Mouse (Mus musculus) fibroblast of lung, adult 2 months (primary cell): ENCODE results near the gene Ifna11.
"Not testable (repeated sequence)": the region's sequence is repeated elsewhere in the genome, so short reads cannot be mapped to it uniquely, and the experiment has no call there.

Experiments used
- DNase-seq: peaks from one replicate; pipeline ENCODE4 v3.0.0-alpha.2; 2011; ENCODE audit warnings: low read depth

The Ifna11 gene

DNA sequence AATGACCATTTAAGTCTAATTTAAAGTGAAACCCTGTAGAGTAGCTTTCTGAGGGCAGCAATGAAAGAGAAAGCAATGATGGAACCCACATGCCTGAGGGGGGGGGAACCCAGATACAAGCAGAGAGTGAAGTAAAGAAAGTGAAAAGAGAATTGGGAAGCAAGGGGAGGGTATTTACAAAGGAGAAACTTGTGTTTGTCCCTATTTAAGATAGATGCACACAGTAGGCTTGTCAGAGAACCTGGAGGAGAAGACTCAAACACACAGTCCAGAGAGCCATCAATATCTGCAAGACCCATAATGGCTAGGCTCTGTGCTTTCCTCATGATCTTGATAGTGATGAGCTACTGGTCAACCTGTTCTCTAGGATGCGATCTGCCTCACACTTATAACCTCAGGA lies at the start of gene Ifna11:
Gene Ifna11, plus strand, starts transcription at position 301 of the 400 bp plus-strand sequence.
- DNase-seq: no peak

DNA sequence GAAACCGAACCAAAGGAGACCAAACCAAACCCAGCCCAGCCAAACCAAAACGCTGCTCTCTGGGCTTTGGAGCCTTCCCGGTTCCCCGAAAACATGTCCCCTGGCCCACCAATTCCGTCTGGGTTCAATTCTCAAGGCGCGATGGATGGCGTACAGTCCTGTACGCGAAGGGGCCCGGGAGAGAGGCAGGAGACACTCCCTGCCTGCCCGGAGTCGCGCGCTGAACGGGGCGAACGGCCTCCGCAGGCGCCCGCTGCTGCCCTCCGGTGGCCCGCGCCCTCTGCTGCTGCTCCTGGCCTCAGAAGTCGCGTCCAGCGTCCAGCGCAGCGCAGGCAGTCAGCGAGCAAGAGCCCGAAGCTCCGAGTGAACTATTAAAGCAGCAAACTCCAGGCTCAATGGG lies 46.2 kb upstream of the Ifna11 start, which contains the start of gene Gm13290:
Gene Gm13290, plus strand, starts transcription at position 301 of the 400 bp plus-strand sequence.
- DNase-seq: not testable (repeated sequence)

DNA sequence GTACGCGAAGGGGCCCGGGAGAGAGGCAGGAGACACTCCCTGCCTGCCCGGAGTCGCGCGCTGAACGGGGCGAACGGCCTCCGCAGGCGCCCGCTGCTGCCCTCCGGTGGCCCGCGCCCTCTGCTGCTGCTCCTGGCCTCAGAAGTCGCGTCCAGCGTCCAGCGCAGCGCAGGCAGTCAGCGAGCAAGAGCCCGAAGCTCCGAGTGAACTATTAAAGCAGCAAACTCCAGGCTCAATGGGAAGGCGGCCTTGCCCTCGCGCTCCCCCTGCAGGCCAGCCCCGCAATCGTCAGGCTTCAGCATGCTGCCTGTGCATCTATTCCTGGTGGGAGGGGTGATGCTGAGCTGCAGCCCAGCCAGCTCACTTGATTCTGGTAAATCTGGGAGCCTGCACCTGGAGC lies 43.1 kb upstream of the Ifna11 start, which contains the start of gene Gm13289:
Gene Gm13289, plus strand, starts transcription at position 301 of the 400 bp plus-strand sequence.
- not testable (repeated sequence) for DNase-seq

- DNase-seq: not testable (repeated sequence)
Measured at GRCm38 (mm10) chr4:88779550-88779949, 40.2 kb upstream of the Ifna11 start, which contains the start of gene Gm13272. TSS of gene Gm13272 (plus strand) at chr4:88779850.

DNA sequence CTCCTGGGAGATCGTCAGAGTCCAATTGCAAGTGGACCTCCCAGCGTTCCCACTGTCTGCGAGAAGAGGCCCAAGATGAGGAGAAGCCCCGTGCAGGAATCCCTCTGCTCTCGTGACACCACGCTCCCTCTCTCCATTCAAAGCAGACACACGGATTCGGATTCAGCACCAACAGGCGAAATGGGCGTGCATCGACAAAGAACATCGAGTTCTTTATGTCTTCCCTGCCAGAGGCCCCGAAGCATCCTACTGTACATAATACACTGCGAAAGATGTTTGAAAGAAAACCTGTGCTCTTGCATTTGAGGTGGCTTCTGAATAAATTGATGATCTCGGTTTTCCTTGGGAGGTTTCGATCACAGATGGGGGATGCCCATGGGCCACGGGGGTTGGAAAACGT lies 39.4 kb upstream of the Ifna11 start:
- DNase-seq: not testable (repeated sequence)

GRCm38 (mm10) chr4:88781831-88782230 lies 37.9 kb upstream of the Ifna11 start, which contains the start of gene Ifnz:
TSS of gene Ifnz (plus strand) at chr4:88782131.
- not testable (repeated sequence) for DNase-seq

DNA sequence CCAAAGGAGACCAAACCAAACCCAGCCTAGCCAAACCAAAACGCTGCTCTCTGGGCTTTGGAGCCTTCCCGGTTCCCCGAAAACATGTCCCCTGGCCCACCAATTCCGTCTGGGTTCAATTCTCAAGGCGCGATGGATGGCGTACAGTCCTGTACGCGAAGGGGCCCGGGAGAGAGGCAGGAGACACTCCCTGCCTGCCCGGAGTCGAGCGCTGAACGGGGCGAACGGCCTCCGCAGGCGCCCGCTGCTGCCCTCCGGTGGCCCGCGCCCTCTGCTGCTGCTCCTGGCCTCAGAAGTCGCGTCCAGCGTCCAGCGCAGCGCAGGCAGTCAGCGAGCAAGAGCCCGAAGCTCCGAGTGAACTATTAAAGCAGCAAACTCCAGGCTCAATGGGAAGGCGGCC lies 37.4 kb upstream of the Ifna11 start:
- DNase-seq: not testable (repeated sequence)

DNA sequence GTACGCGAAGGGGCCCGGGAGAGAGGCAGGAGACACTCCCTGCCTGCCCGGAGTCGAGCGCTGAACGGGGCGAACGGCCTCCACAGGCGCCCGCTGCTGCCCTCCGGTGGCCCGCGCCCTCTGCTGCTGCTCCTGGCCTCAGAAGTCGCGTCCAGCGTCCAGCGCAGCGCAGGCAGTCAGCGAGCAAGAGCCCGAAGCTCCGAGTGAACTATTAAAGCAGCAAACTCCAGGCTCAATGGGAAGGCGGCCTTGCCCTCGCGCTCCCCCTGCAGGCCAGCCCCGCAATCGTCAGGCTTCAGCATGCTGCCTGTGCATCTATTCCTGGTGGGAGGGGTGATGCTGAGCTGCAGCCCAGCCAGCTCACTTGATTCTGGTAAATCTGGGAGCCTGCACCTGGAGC lies 34.4 kb upstream of the Ifna11 start, which contains the start of gene Gm13276:
Gene Gm13276, plus strand, starts transcription at position 301 of the 400 bp plus-strand sequence.
- not testable (repeated sequence) for DNase-seq

GRCm38 (mm10) chr4:88788402-88788801 lies 31.4 kb upstream of the Ifna11 start, which contains the start of gene Gm13277:
TSS of gene Gm13277 (plus strand) at chr4:88788632.
- not testable (repeated sequence) for DNase-seq

GRCm38 (mm10) chr4:88791250-88791649 lies 28.5 kb upstream of the Ifna11 start, which contains the start of gene Gm13278:
TSS of gene Gm13278 (plus strand) at chr4:88791550.
- not testable (repeated sequence) for DNase-seq

DNA sequence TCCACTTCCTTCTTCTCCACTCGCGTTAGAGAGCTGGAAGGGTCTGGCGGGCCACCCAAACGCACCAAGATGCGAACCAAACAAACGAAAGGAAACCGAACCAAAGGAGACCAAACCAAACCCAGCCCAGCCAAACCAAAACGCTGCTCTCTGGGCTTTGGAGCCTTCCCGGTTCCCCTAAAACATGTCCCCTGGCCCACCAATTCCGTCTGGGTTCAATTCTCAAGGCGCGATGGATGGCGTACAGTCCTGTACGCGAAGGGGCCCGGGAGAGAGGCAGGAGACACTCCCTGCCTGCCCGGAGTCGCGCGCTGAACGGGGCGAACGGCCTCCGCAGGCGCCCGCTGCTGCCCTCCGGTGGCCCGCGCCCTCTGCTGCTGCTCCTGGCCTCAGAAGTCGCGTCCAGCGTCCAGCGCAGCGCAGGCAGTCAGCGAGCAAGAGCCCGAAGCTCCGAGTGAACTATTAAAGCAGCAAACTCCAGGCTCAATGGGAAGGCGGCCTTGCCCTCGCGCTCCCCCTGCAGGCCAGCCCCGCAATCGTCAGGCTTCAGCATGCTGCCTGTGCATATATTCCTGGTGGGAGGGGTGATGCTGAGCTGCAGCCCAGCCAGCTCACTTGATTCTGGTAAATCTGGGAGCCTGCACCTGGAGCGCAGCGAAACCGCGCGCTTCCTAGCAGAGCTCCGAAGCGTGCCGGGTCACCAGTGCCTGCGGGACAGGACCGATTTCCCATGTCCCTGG lies 25.7 kb upstream of the Ifna11 start, which contains the start of gene Gm13275:
Gene Gm13275, plus strand, starts transcription at position 552 of the 740 bp plus-strand sequence.
- not testable (repeated sequence) for DNase-seq

GRCm38 (mm10) chr4:88797097-88797496 lies 22.7 kb upstream of the Ifna11 start, which contains the start of gene Gm13279:
TSS of gene Gm13279 (plus strand) at chr4:88797397.
- not testable (repeated sequence) for DNase-seq

GRCm38 (mm10) chr4:88799365-88799764 lies 20.4 kb upstream of the Ifna11 start, which contains the start of gene Gm13285:
TSS of gene Gm13285 (plus strand) at chr4:88799665.
- DNase-seq: not testable (repeated sequence)

GRCm38 (mm10) chr4:88802954-88803353 lies 16.8 kb upstream of the Ifna11 start, which contains the start of gene Gm13287:
TSS of gene Gm13287 (plus strand) at chr4:88803254.
- DNase-seq: not testable (repeated sequence)

DNA sequence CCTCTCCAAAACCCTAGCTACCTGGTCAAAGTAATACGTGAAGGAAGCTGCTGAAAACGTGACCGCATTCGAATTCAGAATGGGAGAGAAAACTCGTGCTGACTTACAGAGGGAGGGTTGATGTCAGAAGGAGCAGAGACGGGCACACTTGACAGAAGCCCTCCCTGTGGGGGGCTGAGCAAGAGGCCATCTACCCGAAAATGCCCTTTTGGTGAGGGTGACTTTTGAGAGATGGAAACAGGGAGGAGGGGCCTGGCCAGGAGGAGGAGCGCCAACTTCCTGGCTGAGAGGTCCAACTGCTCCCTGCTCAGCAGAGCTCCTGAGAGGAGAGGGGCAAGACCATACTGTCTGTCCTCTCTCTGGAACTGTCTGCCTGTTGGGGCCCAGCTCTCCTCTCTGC lies 14.5 kb upstream of the Ifna11 start, which contains the start of gene Gm13288:
Gene Gm13288, plus strand, starts transcription at position 301 of the 400 bp plus-strand sequence.
- DNase-seq: not testable (repeated sequence)

GRCm38 (mm10) chr4:88805761-88806160 lies 14.0 kb upstream of the Ifna11 start:
- not testable (repeated sequence) for DNase-seq

DNA sequence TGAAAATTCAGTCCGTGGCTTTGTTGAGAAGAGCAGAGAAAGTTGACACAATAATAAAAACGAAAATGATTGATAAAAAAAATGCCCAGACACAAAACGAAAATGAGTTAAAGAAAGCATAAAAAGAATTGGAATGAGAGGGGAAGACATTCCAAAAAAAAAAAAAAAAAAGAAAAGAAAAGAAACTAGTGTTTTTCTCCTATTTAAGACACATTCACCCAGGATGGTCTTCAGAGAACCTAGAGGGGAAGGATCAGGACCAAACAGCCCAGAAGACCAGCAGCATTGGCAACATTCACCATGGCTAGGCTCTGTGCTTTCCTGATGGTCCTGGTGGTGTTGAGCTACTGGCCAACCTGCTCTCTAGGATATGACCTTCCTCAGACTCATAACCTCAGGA lies 3.8 kb upstream of the Ifna11 start, which contains the start of gene Ifna7:
Gene Ifna7, plus strand, starts transcription at position 301 of the 400 bp plus-strand sequence.
- DNase-seq: no peak

DNA sequence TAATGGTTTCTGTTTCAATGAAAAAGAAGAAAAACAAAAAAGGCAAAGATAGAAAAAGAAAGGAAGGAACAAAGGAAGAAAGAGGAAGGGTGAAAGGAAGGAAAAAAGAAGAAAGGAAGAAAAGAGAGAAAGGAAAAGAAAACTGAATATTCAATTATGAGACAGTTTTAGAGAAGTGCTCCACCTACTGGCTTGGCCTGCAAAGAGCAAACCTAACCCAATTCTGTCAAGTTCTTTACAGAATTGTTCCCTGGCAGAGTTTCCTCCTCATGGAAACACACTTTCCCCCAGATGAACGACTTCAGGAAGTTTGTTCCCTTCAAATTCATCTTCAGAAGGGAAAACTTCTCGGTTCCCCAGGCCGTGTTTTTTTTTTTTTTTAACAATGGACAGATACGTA lies 3.2 kb downstream of the Ifna11 start:
- DNase-seq: peak; percentile 5

- DNase-seq: not testable (repeated sequence)
Measured at GRCm38 (mm10) chr4:88827116-88827515, 7.4 kb downstream of the Ifna11 start, which contains the start of gene Ifna6. TSS of gene Ifna6 (plus strand) at chr4:88827416.

GRCm38 (mm10) chr4:88830523-88830922 lies 10.8 kb downstream of the Ifna11 start:
- DNase-seq: peak; percentile 16

DNA sequence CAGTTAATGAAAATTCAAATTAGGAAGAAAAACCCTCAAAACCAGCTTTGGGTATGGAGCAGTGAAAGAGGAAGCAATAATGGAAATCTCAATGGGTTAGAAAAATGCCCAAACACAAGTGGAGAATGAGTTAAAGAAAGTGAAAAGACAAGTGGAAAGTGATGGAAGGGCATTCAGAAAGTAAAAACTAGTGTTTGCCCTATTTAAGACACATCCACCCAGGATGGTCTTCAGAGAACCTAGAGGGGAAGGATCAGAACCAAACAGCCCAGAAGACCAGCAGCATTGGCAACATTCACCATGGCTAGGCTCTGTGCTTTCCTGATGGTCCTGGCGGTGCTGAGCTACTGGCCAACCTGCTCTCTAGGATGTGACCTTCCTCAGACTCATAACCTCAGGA lies 15.5 kb downstream of the Ifna11 start, which contains the start of gene Ifna5:
Gene Ifna5, plus strand, starts transcription at position 301 of the 400 bp plus-strand sequence.
- DNase-seq: not testable (repeated sequence)

DNA sequence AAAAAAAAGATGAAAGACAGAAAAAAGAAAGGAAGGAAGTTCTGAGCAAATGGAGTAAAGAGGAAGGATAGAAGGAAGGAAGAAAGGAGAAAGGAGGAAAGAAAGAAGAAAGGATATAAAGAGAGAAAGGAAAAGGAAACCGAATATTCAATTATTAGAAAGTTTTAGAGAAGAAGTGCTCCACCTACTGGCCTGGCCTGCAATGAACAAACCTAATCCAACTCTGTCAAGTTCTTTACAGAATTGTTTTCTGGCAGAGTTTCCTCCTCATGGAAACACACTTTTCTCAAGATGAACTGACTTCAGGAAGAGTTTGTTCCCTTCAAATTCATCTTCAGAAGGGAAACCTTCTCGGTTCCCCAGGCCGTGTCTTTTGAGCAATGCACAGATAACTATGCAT lies 19.1 kb downstream of the Ifna11 start:
- DNase-seq: peak; percentile 4
